Mouse (Mus musculus) embryonic facial prominence, embryonic 14.5 days (tissue): Measurements from ENCODE around the gene Kif6. TPM values are rescaled to one million over a fixed set of nuclear protein-coding genes. Genes with fewer than 3 reads are reported as not detected.

Source experiments
- ATAC-seq: fragments of 200-750 bp; cut with Nextera tagmentation; 2 replicates; pipeline ENCODE4 v1.8.0; 2017; ENCODE audit warnings: low read depth, moderate number of reproducible peaks, moderate TSS enrichment
- DNase-seq: peaks from one replicate; pipeline ENCODE4 v3.0.0-alpha.2; 2015; ENCODE audit warnings: low spot score
- H3K27ac ChIP-seq: fragments of 300-500 bp; sonication (generic); replicated peaks from 2 replicates; pipeline ENCODE4 v1.5.1; 2014; ENCODE audit warnings: low read depth, mild to moderate bottlenecking, low read length, moderate library complexity
- H3K27me3 ChIP-seq: fragments of 300-500 bp; sonication (generic); replicated peaks from 2 replicates; pipeline ENCODE4 v1.6.1; 2014; ENCODE audit warnings: low read length; ENCODE audit not compliant: control insufficient read depth, insufficient read depth
- H3K36me3 ChIP-seq: fragments of 300-500 bp; sonication (generic); 2 replicates; pipeline ENCODE4 v1.6.1; 2014; ENCODE audit warnings: low read length, mixed read lengths; ENCODE audit not compliant: control insufficient read depth, insufficient read depth
- H3K4me1 ChIP-seq: fragments of 300-500 bp; sonication (generic); 2 replicates; pipeline ENCODE4 v1.6.1; 2014; ENCODE audit warnings: antibody characterized with exemption, low read length; ENCODE audit not compliant: control insufficient read depth, insufficient read depth
- H3K4me2 ChIP-seq: fragments of 300-500 bp; sonication (generic); 2 replicates; pipeline ENCODE4 v1.6.1; 2014; ENCODE audit warnings: low read depth, mild to moderate bottlenecking, low read length, moderate library complexity, mixed read lengths
- H3K4me3 ChIP-seq: fragments of 300-500 bp; sonication (generic); 2 replicates; pipeline ENCODE4 v1.5.1; 2014; ENCODE audit warnings: low read depth, mild to moderate bottlenecking, low read length
- H3K9ac ChIP-seq: fragments of 300-500 bp; sonication (generic); 2 replicates; pipeline ENCODE4 v1.6.1; 2014; ENCODE audit warnings: low read depth, mild to moderate bottlenecking, low read length, moderate library complexity, mixed read lengths
- H3K9me3 ChIP-seq: fragments of 300-500 bp; sonication (generic); 2 replicates; pipeline ENCODE4 v1.6.1; 2016; ENCODE audit warnings: low read length; ENCODE audit not compliant: control insufficient read depth
- WGBS: fragments of 180-500 bp; shearing (Covaris S2); extraction: QIAGEN DNeasy Blood & Tissue Kit; methylation state at CpG from one replicate; pipeline ENCODE4 v1.1.7; 2014; 5-methylcytosine and 5-hydroxymethylcytosine counted together
- polyA plus RNA-seq: library from polyadenylated mRNA; unstranded; fragments of >200 nt; fragmentation: Nextera tagmentation; extraction: Ambion mirVana; gene quantifications from 2 replicates; pipeline ENCODE4 v1.2.1, GENCODE M21; 2014

Gene Kif6
- polyA plus RNA-seq, 1 experiment from 2014 or later: 2.1 TPM

- no peak for ATAC-seq
- Histone ChIP-seq H3K36me3 (no peaks in the 10 kb centered on the region), H3K4me1 (no peaks in the 10 kb centered on the region), H3K9me3 (no peaks in the 10 kb centered on the region), H3K9ac (no peak overlapping the region), H3K4me2 (no peak overlapping the region), H3K27ac (no peak overlapping the region), H3K27me3 (no peaks in the 10 kb centered on the region), H3K4me3 (no peak overlapping the region)
- DNase-seq: no peak
- WGBS: 89% methylated on average over 1 of the region's 1 CpGs
These were observed 178.0 kb downstream of the Kif6 start for GRCm38 (mm10) chr17:49792946-49793345.

- Histone ChIP-seq H3K4me3 (no peak overlapping the region), H3K27me3 (no peaks in the 10 kb centered on the region), H3K9me3 (no peaks in the 10 kb centered on the region), H3K4me1 (no peaks in the 10 kb centered on the region), H3K4me2 (no peak overlapping the region), H3K27ac (no peak overlapping the region), H3K36me3 (no peaks in the 10 kb centered on the region), H3K9ac (no peak overlapping the region)
- 94% methylated on average over 3 of the region's 3 CpGs for WGBS
- ATAC-seq (no peak), DNase-seq (no peak)
These were observed 179.0 kb downstream of the Kif6 start for GRCm38 (mm10) chr17:49793965-49794364.

- no peak overlapping the region for H3K4me2 ChIP-seq
- no peak overlapping the region for H3K9ac ChIP-seq
- H3K36me3 ChIP-seq: no peaks in the 10 kb centered on the region
- no peaks in the 10 kb centered on the region for H3K9me3 ChIP-seq
- no peak overlapping the region for H3K27ac ChIP-seq
- H3K27me3 ChIP-seq: no peaks in the 10 kb centered on the region
- no peak for DNase-seq
- peaks cover 4% of the 10 kb centered on the region; the same call in 1 of the 2 replicates for H3K4me1 ChIP-seq
- 88% methylated on average over 3 of the region's 3 CpGs for WGBS
- ATAC-seq: no peak
- H3K4me3 ChIP-seq: no peak overlapping the region
These were observed 180.3 kb downstream of the Kif6 start for GRCm38 (mm10) chr17:49795241-49795640.

GRCm38 (mm10) chr17:49796116-49796515, 181.2 kb downstream of the Kif6 start:
- ATAC-seq (no peak), DNase-seq (no peak)
- Histone ChIP-seq H3K27me3 (no peaks in the 10 kb centered on the region), H3K4me3 (no peak overlapping the region), H3K9ac (no peak overlapping the region), H3K27ac (no peak overlapping the region), H3K9me3 (no peaks in the 10 kb centered on the region), H3K4me1 (peaks cover 4% of the 10 kb centered on the region; the same call in 1 of the 2 replicates), H3K4me2 (no peak overlapping the region), H3K36me3 (no peaks in the 10 kb centered on the region)
- WGBS: 81% methylated on average over 3 of the region's 3 CpGs

- H3K36me3 ChIP-seq: no peaks in the 10 kb centered on the region
- H3K4me1 ChIP-seq: peaks cover 4% of the 10 kb centered on the region; the same call in 1 of the 2 replicates
These were observed 184.2 kb downstream of the Kif6 start for GRCm38 (mm10) chr17:49799168-49799567.

GRCm38 (mm10) chr17:49800157-49800556, 185.2 kb downstream of the Kif6 start:
- H3K9ac ChIP-seq: no peak overlapping the region
- ATAC-seq (no peak), DNase-seq (no peak)
- 35% methylated on average over 2 of the region's 2 CpGs for whole genome bisulfite sequencing
- no peak overlapping the region for H3K27ac ChIP-seq
- H3K36me3 ChIP-seq: no peaks in the 10 kb centered on the region
- no peaks in the 10 kb centered on the region for H3K9me3 ChIP-seq
- H3K4me1 ChIP-seq: peaks cover 4% of the 10 kb centered on the region; the same call in 1 of the 2 replicates
- no peaks in the 10 kb centered on the region for H3K27me3 ChIP-seq
- no peak overlapping the region for H3K4me3 ChIP-seq
- no peak overlapping the region for H3K4me2 ChIP-seq

More at GRCm38 (mm10) chr17:49799168-49799567, 184.2 kb downstream of the Kif6 start:
- Histone ChIP-seq H3K27me3 (no peaks in the 10 kb centered on the region), H3K9ac (no peak overlapping the region), H3K9me3 (no peaks in the 10 kb centered on the region), H3K4me2 (no peak overlapping the region), H3K27ac (no peak overlapping the region), H3K4me3 (no peak overlapping the region)
- no peak for DNase-seq
- WGBS: 68% methylated on average over 5 of the region's 5 CpGs
- ATAC-seq: no peak

- no peak overlapping the region for H3K4me3 ChIP-seq
- H3K36me3 ChIP-seq: no peaks in the 10 kb centered on the region
- ATAC-seq (no peak), DNase-seq (no peak)
- no peak overlapping the region for H3K4me2 ChIP-seq
- no peak overlapping the region for H3K27ac ChIP-seq
- WGBS: 77% methylated on average over 4 of the region's 4 CpGs
- H3K9me3 ChIP-seq: no peaks in the 10 kb centered on the region
- peaks cover 3% of the 10 kb centered on the region; the same call in 1 of the 2 replicates for H3K4me1 ChIP-seq
- H3K27me3 ChIP-seq: no peaks in the 10 kb centered on the region
- no peak overlapping the region for H3K9ac ChIP-seq
These were observed 192.5 kb downstream of the Kif6 start for GRCm38 (mm10) chr17:49807461-49807860.

GRCm38 (mm10) chr17:49808712-49809343, 193.9 kb downstream of the Kif6 start:
- Histone ChIP-seq H3K9ac (no peak overlapping the region), H3K27ac (no peak overlapping the region), H3K36me3 (no peaks in the 10 kb centered on the region), H3K27me3 (no peaks in the 10 kb centered on the region), H3K4me2 (no peak overlapping the region), H3K9me3 (no peaks in the 10 kb centered on the region), H3K4me1 (peaks cover 3% of the 10 kb centered on the region; the same call in 1 of the 2 replicates), H3K4me3 (no peak overlapping the region)
- 42% methylated on average over 6 of the region's 6 CpGs for WGBS
- ATAC-seq (no peak), DNase-seq (no peak)
